Mouse (Mus musculus) embryonic facial prominence, embryonic 11.5 days (tissue): ENCODE measurements around the gene Zfp292. TPM values are rescaled to one million over a fixed set of nuclear protein-coding genes. Genes with fewer than 3 reads are reported as not detected.
A peak's percentile ranks its signal among the peaks of the same experiment; 100 is the strongest.

Experiments
- ATAC-seq: fragments of 200-750 bp; cut with Nextera tagmentation; replicated peaks from 2 replicates; pipeline ENCODE4 v1.8.0; 2017; ENCODE audit warnings: low read depth; ENCODE audit not compliant: insufficient number of reproducible peaks, low FRiP score, low TSS enrichment
- DNase-seq: peaks from one replicate; pipeline ENCODE4 v3.0.0-alpha.2; 2015; ENCODE audit warnings: low spot score
- H3K27ac ChIP-seq: fragments of 300-500 bp; sonication (generic); replicated peaks from 2 replicates; pipeline ENCODE4 v1.5.1; 2014; ENCODE audit warnings: mild to moderate bottlenecking, low read depth, low read length, control low read depth
- H3K27me3 ChIP-seq: fragments of 300-500 bp; sonication (generic); 2 replicates; pipeline ENCODE4 v1.6.1; 2014; ENCODE audit warnings: mild to moderate bottlenecking, low read length, moderate library complexity, mixed read lengths; ENCODE audit not compliant: control insufficient read depth, insufficient read depth
- H3K36me3 ChIP-seq: fragments of 300-500 bp; sonication (generic); replicated peaks from 2 replicates; pipeline ENCODE4 v1.6.1; 2014; ENCODE audit warnings: low read depth, mild to moderate bottlenecking, low read length, moderate library complexity, mixed read lengths; ENCODE audit not compliant: control insufficient read depth, insufficient read depth
- H3K4me1 ChIP-seq: fragments of 300-500 bp; sonication (generic); 2 replicates; pipeline ENCODE4 v1.6.1; 2014; ENCODE audit warnings: low read length, mixed read lengths; ENCODE audit not compliant: control insufficient read depth, insufficient read depth
- H3K4me2 ChIP-seq: fragments of 300-500 bp; sonication (generic); 2 replicates; pipeline ENCODE4 v1.6.1; 2014; ENCODE audit warnings: low read depth, mild to moderate bottlenecking, control low read depth, low read length, moderate library complexity
- H3K4me3 ChIP-seq: fragments of 300-500 bp; sonication (generic); 2 replicates; pipeline ENCODE4 v1.5.1; 2014; ENCODE audit warnings: low read depth, low read length, control low read depth
- H3K9ac ChIP-seq: fragments of 300-500 bp; sonication (generic); replicated peaks from 2 replicates; pipeline ENCODE4 v1.6.1; 2014; ENCODE audit warnings: mild to moderate bottlenecking, control low read depth, low read length
- H3K9me3 ChIP-seq: fragments of 300-500 bp; sonication (generic); replicated peaks from 2 replicates; pipeline ENCODE4 v1.6.1; 2016; ENCODE audit warnings: mild to moderate bottlenecking, low read length, inconsistent platforms, mixed read lengths; ENCODE audit not compliant: control insufficient read depth
- WGBS: fragments of 180-500 bp; shearing (Covaris S2); extraction: QIAGEN DNeasy Blood & Tissue Kit; methylation state at CpG from one replicate; pipeline ENCODE4 v1.1.7; 2014; 5-methylcytosine and 5-hydroxymethylcytosine counted together
- polyA plus RNA-seq: library from polyadenylated mRNA; unstranded; fragments of >200 nt; fragmentation: Nextera tagmentation; extraction: Ambion mirVana; gene quantifications from 2 replicates; pipeline ENCODE4 v1.2.1, GENCODE M21; 2014

Gene Zfp292
- polyA plus RNA-seq, 1 experiment from 2014 or later: 36.4 TPM

GRCm38 (mm10) chr4:34881851-34882250, 909 bp downstream of the Zfp292 start:
- H3K4me1 ChIP-seq: no peaks in the 10 kb centered on the region
- peak overlapping the region; percentile 64 for H3K4me2 ChIP-seq
- H3K27ac ChIP-seq: no peak overlapping the region
- peak overlapping the region; percentile 98 for H3K4me3 ChIP-seq
- ATAC-seq: no peak
- H3K9ac ChIP-seq: peak overlapping the region; percentile 99
- no peak for DNase-seq
- H3K36me3 ChIP-seq: no peaks in the 10 kb centered on the region
- no peaks in the 10 kb centered on the region for H3K27me3 ChIP-seq
- H3K9me3 ChIP-seq: no peaks in the 10 kb centered on the region
- WGBS: 18% methylated on average over 4 of the region's 4 CpGs

- ATAC-seq: no peak
- no peaks in the 10 kb centered on the region for H3K9me3 ChIP-seq
- no peaks in the 10 kb centered on the region for H3K36me3 ChIP-seq
- no peak overlapping the region for H3K27ac ChIP-seq
- WGBS: 88% methylated on average over 10 of the region's 10 CpGs
- DNase-seq: no peak
- H3K4me3 ChIP-seq: peak overlapping the region; percentile 98
- H3K4me2 ChIP-seq: no peak overlapping the region
- no peaks in the 10 kb centered on the region for H3K4me1 ChIP-seq
- no peak overlapping the region for H3K9ac ChIP-seq
- H3K27me3 ChIP-seq: no peaks in the 10 kb centered on the region
Observed at GRCm38 (mm10) chr4:34880921-34881650, 1.7 kb downstream of the Zfp292 start.

GRCm38 (mm10) chr4:34874234-34874633, 8.5 kb downstream of the Zfp292 start:
- H3K4me2 ChIP-seq: no peak overlapping the region
- H3K4me1 ChIP-seq: no peaks in the 10 kb centered on the region
- H3K9ac ChIP-seq: no peak overlapping the region
- DNase-seq (no peak), ATAC-seq (no peak)
- H3K36me3 ChIP-seq: no peaks in the 10 kb centered on the region
- no peaks in the 10 kb centered on the region for H3K27me3 ChIP-seq
- no peaks in the 10 kb centered on the region for H3K9me3 ChIP-seq
- H3K4me3 ChIP-seq: no peak overlapping the region
- H3K27ac ChIP-seq: no peak overlapping the region
- 89% methylated on average over 1 of the region's 1 CpGs for whole genome bisulfite sequencing

DNA sequence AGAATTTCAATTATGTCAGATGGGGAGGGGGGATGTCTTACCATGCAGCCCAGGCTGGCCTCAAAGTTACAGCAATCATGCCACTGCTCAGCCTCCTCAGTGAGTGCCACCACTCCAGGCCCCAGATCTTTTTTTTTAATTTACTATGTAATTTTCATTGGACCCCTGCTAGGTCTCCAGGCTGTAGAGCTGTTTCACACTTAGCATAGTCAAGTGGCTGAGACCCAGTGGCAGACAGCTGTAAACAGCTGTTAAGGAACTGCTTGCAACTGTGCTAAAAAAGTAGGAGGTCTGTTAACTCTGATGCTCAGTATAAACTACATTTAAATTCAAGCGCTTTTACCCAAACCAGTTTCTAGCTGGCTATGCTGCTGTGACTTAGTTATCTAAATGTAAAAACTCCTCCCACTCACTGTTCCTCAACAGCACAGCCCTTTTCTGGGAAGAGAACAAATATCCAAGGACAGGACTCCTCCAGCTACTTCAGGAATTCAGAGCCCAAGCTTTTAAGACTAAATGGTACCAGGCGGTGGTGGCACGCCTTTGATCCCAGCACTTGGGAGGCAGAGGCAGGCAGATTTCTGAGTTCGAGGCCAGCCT, 9.8 kb downstream of the Zfp292 start:
- no peak overlapping the region for H3K27ac ChIP-seq
- no peak overlapping the region for H3K4me2 ChIP-seq
- H3K36me3 ChIP-seq: no peaks in the 10 kb centered on the region
- H3K9me3 ChIP-seq: no peaks in the 10 kb centered on the region
- ATAC-seq (no peak), DNase-seq (no peak)
- H3K4me3 ChIP-seq: no peak overlapping the region
- no peak overlapping the region for H3K9ac ChIP-seq
- no peaks in the 10 kb centered on the region for H3K27me3 ChIP-seq
- no peaks in the 10 kb centered on the region for H3K4me1 ChIP-seq
- WGBS: 99% methylated on average over 4 of the region's 4 CpGs

DNA sequence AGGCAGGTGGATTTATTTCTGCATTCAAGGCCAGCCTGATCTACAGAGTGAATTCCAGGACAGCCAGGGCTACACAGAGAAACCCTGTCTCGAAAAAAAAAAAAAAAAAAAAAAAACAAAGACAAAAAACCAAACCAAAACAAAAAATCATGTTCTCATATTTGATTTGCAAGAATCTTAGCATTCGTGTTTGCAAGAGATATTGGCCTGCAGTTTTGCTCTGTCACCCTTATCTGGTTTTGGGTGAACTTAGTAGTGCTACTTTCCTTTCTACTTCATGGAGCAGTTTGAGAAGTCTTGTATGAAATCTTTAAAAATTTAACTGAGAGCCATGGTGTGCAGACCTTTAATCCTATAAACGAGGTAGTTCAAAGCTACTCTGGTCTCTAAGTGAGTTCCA, 12.9 kb downstream of the Zfp292 start:
- Histone ChIP-seq H3K4me1 (no peaks in the 10 kb centered on the region), H3K9me3 (no peaks in the 10 kb centered on the region), H3K27me3 (no peaks in the 10 kb centered on the region), H3K4me3 (no peak overlapping the region), H3K4me2 (no peak overlapping the region), H3K9ac (no peak overlapping the region), H3K27ac (no peak overlapping the region), H3K36me3 (no peaks in the 10 kb centered on the region)
- DNase-seq: no peak
- 93% methylated on average over 3 of the region's 3 CpGs for WGBS
- ATAC-seq: no peak

GRCm38 (mm10) chr4:34861438-34861837, 21.3 kb downstream of the Zfp292 start:
- no peak overlapping the region for H3K27ac ChIP-seq
- H3K9ac ChIP-seq: no peak overlapping the region
- no peaks in the 10 kb centered on the region for H3K9me3 ChIP-seq
- DNase-seq (no peak), ATAC-seq (no peak)
- H3K27me3 ChIP-seq: no peaks in the 10 kb centered on the region
- H3K4me1 ChIP-seq: no peaks in the 10 kb centered on the region
- H3K4me2 ChIP-seq: no peak overlapping the region
- 90% methylated on average over 3 of the region's 3 CpGs for WGBS
- no peaks in the 10 kb centered on the region for H3K36me3 ChIP-seq
- H3K4me3 ChIP-seq: no peak overlapping the region

DNA sequence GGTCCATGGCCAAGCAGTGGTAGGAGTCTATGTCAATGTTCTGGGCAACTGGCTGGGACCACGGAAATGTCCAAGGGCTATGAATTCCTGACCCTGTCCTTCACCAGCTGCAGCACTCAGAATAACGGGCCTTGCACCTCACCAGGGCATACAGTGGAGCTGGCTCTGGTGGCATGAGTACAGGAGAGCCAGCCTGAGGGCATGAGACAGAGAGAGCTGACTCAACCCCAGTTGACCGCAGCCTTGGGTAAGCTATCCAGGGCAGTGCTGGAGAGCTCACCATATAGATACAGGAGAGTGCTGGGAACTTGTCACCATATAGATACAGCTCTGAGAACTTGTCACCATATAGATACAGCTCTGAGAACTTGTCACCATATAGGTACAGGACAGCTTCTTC, 23.3 kb downstream of the Zfp292 start:
- no peaks in the 10 kb centered on the region for H3K27me3 ChIP-seq
- H3K9ac ChIP-seq: no peak overlapping the region
- ATAC-seq (no peak), DNase-seq (no peak)
- H3K36me3 ChIP-seq: no peaks in the 10 kb centered on the region
- H3K4me3 ChIP-seq: no peak overlapping the region
- no peaks in the 10 kb centered on the region for H3K4me1 ChIP-seq
- WGBS: 91% methylated on average over 3 of the region's 3 CpGs
- no peak overlapping the region for H3K4me2 ChIP-seq
- no peak overlapping the region for H3K27ac ChIP-seq
- H3K9me3 ChIP-seq: no peaks in the 10 kb centered on the region

DNA sequence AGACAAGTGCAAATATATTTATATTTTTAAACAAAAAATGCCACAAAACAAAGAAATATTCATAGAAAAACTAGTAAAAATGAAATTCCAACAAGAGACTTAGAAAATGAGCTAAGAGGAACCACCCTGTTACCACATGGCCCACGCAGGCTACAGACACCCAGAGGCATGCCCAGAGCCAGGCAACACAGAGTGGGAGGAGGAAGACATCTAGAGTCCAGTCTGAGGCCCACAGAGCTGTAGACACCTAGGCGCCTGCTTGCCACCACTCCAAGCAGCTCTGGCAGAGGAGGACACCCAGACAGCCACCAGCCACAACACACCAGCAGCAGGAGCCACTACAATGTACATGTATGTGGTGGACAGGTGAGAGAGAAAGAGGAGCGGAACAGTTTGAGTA, 23.9 kb downstream of the Zfp292 start:
- Histone ChIP-seq H3K9ac (no peak overlapping the region), H3K9me3 (no peaks in the 10 kb centered on the region), H3K27me3 (no peaks in the 10 kb centered on the region), H3K4me1 (no peaks in the 10 kb centered on the region), H3K27ac (no peak overlapping the region), H3K36me3 (no peaks in the 10 kb centered on the region), H3K4me3 (no peak overlapping the region), H3K4me2 (no peak overlapping the region)
- DNase-seq (no peak), ATAC-seq (no peak)
- WGBS: 95% methylated on average over 3 of the region's 3 CpGs
